28 mouse cellular contexts compared by ENCODE assay signal in the genomic region with DNA sequence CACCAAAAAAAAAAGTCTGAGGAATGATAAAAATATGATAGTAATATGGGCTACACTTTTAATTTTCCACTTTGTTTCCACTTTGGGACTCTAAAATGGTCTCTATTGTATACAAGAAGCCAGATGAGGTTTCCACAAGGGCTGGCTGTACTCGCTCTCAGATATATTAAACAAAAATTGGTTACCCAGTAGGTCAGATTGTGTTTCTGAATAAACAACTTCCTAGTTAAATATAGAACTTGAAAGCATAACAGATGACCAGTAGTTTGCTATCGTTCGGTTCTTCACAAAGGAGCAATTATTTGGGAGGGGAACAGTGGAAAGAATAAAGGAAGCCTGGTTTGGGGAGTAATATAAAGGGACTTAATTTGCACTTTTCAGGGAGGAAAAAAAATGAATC. TPM values are rescaled to one million over a fixed set of nuclear protein-coding genes. Genes with fewer than 3 reads are reported as not detected.
"Had no signal": no experiment of that assay in that cellular context is flagged by ENCODE, and none has a peak within 500 bp of the region (broad histone marks: within the 10 kb centered on the region; RNA-seq: fewer than 3 reads in every experiment).

No protein-coding gene starts in this region.

- H3K36me3 ChIP-seq: embryonic facial prominence, embryonic 10.5 days; embryonic facial prominence, embryonic 12.5 days; embryonic facial prominence, embryonic 13.5 days; embryonic facial prominence, embryonic 15.5 days; forebrain, embryonic 10.5 days; forebrain, embryonic 12.5 days; forebrain, embryonic 15.5 days had no signal

- H3K4me2 ChIP-seq: embryonic facial prominence, embryonic 12.5 days; embryonic facial prominence, embryonic 13.5 days; embryonic facial prominence, embryonic 15.5 days; forebrain, embryonic 12.5 days; forebrain, embryonic 13.5 days; forebrain, embryonic 15.5 days had no signal

- H3K9ac ChIP-seq: embryonic facial prominence, embryonic 12.5 days; embryonic facial prominence, embryonic 13.5 days; embryonic facial prominence, embryonic 15.5 days; forebrain, embryonic 12.5 days; forebrain, embryonic 13.5 days; forebrain, embryonic 15.5 days; forebrain, postnatal 0 days had no signal

- DNase-seq: cerebellum, adult 2 months; cerebellum, adult 8-10 months; cerebellum, adult 9-10 months; cerebellum, adult 9-11 months; cerebellum, postnatal 10 days; cerebellum, postnatal 14 days; cerebellum, postnatal 25 days; cerebellum, postnatal 36 days; embryo, embryonic 11 days; forebrain, postnatal 0 days; gastrocnemius, adult 2 months; gastrocnemius, postnatal 10 days; gastrocnemius, postnatal 14 days; gastrocnemius, postnatal 25 days; gastrocnemius, postnatal 36 days; heart, adult 18-20 months; heart, adult 2 months had no signal

- H3K27me3 ChIP-seq: embryonic facial prominence, embryonic 12.5 days; embryonic facial prominence, embryonic 13.5 days; embryonic facial prominence, embryonic 15.5 days; forebrain, embryonic 12.5 days; forebrain, embryonic 13.5 days; forebrain, embryonic 15.5 days had no signal

- H3K27ac ChIP-seq: embryonic facial prominence, embryonic 10.5 days; embryonic facial prominence, embryonic 12.5 days; embryonic facial prominence, embryonic 13.5 days; embryonic facial prominence, embryonic 15.5 days; forebrain, embryonic 10.5 days; forebrain, embryonic 12.5 days; forebrain, embryonic 13.5 days; forebrain, embryonic 15.5 days; gastrocnemius, adult 2 months; heart, adult 2 months had no signal

- H3K9me3 ChIP-seq: embryonic facial prominence, embryonic 10.5 days; embryonic facial prominence, embryonic 12.5 days; embryonic facial prominence, embryonic 13.5 days; embryonic facial prominence, embryonic 15.5 days; forebrain, embryonic 10.5 days; forebrain, embryonic 12.5 days; forebrain, embryonic 13.5 days; forebrain, embryonic 15.5 days had no signal

- H3K4me1 ChIP-seq: embryonic facial prominence, embryonic 10.5 days; embryonic facial prominence, embryonic 12.5 days; forebrain, embryonic 10.5 days; forebrain, embryonic 12.5 days; forebrain, embryonic 13.5 days; forebrain, embryonic 15.5 days had no signal

- ATAC-seq: forebrain, embryonic 13.5 days; forebrain, embryonic 14.5 days; forebrain, embryonic 15.5 days; forebrain, embryonic 16.5 days; forebrain, postnatal 0 days had no signal

- H3K4me3 ChIP-seq: embryonic facial prominence, embryonic 10.5 days; embryonic facial prominence, embryonic 12.5 days; embryonic facial prominence, embryonic 13.5 days; embryonic facial prominence, embryonic 15.5 days; erythroblast, embryonic 14.5 days; forebrain, embryonic 10.5 days; forebrain, embryonic 12.5 days; forebrain, embryonic 13.5 days; forebrain, embryonic 15.5 days; gastrocnemius, adult 2 months; heart, adult 2 months had no signal

RNA-seq across cellular contexts. Expression of gene Ddr2, which starts 20.4 kb away (rescaled TPM):
- polyA plus RNA-seq: erythroblast, embryonic 14.5 days had no signal
